Mouse (Mus musculus) adipocyte (in vitro differentiated cells): Measurements from ENCODE around the gene Trpv5.
A peak's percentile ranks its signal among the peaks of the same experiment; 100 is the strongest.

ENCODE experiments used
- DNase-seq: peaks from one replicate; pipeline ENCODE4 v3.0.0-alpha.2; 2016; ENCODE audit warnings: low spot score

Gene Trpv5

DNA sequence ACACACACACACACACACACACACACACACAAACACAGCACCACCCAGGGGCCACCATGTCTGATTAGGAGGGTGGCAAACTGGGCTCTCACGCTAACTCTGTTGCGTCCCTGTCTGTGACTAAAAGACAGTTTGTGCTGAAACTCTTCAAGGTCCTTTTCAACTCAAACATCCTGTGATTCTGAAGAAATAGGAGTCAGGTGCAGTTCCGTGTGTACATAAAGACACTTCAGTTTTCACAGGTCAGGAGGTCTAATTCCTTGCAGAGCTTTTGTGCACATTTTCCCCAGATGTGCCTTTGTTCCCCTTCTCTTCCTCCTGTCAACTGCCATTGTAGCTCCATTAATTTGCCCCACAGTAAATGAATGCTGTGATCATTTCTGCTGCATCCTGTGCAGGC, 40.1 kb downstream of the Trpv5 start:
- no peak for DNase-seq

DNA sequence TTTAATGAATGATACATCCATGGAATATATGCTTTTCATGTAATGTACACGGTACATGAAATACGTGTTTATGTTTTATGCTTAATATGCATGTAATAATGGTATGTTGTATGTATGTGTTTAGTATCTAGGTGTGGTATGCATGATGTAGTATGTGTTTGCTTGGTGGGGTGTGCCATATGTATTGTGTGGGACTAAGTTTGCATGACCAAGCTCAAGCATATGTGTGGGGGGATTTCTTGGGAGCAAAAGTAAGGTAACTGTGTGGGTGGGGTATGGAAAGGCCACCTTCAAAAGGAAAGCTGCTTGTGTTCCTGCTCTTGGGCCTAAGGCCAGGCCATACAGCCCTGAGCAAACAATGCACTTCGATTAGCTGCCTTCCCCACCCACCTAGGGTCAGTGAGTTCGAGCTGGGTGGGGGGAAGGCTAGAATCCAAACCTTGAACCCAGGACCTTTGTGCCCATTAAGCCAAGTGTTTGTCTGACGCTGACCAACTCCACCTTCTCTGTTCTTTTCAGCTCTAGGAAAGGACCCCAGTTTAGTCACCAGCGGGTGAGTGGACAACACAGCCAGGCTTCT, 42.6 kb downstream of the Trpv5 start:
- no peak for DNase-seq

DNA sequence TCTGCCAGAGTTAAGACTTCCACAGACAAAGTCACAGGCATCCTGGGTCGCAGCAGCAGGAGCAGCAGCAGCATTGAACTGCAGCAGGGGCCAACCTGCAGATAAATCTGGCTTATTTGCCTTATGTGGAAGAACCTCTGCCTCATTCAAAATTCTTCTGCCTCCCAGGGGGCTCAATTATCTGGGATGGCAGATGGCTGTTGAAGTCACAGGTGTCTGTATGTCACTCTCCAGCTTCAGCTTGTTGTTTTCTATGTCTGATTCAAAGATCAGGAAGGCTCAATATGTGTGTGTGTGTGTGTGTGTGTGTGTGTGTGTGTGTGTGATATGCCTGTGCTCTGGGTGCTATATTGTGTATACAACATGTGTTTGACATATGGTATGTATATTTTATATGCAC, 43.2 kb downstream of the Trpv5 start:
- DNase-seq, result no peak

DNA sequence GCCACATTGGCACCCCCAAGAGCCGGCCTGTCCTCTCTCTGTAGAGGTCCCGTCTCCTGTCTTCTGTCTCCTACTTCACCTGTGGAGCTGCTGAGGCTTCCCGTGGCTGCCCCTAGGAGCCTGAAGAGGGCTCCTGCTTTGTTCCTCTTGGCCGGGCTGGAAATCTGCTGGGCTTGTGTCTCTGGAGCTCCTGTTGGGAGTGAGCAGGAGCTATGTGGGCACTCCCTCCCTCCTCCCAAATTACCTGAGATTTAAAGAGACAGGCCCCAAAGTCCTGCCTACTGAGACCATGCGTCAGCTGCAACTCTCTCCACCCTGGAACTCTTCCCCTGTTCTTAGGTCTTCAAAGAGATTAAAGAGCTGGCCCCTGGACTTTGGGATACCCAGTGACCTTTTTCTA, 44.4 kb downstream of the Trpv5 start, which contains the start of gene Trpv6:
Trpv6 (minus strand) TSS at position 228 of the 400 bp plus-strand sequence.
- DNase-seq, result no peak

DNA sequence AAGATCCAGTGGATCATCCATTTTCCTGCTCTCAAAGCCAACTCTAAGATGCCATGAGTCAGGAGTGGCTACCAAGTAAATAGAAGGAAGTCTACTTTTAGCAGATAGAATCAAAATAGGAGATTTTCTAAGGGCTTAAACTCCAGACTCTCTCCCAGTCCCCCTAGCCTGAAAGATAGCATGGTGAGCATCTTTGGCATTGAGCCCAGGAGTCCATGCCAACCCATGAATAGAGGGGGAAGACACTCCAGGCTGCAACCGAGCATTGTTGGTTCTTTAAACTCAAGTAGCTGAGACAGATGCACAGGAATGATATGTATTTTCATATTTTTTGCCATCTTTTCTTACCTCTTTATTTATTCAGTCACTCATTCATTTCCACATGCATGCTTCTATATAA, 45.4 kb downstream of the Trpv5 start:
- no peak for DNase-seq

DNA sequence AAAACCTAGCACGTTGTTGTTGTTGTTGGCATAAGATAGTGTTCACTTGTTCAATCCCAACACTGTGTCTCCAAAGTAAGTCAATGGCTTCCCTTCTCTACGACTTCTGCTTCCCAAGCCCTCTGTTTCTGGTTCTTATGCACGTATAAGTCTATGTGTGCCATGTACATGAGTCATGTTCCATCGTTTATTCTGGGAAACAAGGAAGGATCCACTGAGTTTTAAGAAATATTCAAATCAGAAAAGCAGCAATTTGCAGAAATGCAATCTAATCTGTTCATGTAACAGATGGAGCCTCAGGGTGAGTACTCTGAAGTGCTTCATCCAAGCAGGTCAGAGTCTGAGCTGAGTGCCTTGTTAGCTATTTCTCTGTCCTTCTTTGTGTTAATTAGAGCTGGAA, 49.0 kb downstream of the Trpv5 start:
- DNase-seq, result no peak

DNA sequence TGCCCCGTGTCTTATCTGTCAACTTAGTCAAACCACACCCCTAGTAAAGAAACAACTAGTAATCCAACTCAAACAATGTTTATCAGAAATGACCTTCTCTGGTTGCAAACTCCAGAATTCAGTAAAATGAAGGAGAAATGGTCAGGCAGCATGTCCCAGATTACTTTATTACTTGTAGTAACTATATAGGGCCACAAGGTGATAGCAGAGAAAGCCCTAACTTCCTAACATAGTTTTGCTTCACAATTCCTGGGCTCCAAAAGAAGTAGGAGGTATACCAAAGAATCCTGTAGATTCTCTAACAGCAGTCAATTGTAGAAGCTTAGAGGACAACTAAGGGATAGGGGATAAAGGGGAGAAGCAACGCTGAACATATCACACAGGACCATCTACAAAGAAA, 49.8 kb downstream of the Trpv5 start:
- no peak for DNase-seq

DNA sequence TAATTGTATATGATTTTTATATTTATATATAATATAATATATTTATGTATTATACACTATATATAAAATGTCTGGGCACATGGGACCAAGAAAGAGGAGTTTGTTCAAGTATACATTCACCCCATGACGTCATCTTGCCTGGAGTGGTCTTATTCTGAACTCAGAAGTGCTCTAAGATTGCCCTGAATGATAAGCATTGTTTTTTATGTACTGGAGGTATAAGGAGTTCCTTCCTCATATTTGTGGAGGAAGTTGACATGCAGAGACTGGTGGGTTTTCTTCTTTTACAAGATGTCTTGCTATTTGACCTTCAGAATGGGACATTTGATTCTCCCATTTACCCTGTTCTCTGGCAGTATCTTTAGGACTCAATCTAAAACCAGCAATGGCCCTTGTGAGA, 52.4 kb downstream of the Trpv5 start:
- DNase-seq, result no peak

DNA sequence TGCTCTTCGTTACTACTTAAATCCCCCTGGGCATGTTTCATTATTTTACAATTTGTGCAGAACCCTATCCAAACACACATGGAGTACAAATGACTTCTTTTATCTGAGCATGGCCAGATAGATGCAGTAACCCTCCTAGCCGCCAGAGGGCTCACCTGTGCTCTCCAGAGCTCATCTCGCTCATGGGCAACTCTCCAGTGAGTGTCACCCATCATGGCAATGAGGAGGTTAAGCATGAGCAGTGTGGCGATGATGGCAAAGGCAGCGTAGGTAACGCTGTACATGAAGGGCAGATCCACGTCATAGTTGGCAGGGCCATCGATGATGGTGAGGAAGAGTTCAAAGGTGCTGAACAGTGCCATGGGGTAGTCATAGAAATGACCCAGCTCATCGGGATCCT, 57.9 kb downstream of the Trpv5 start:
- DNase-seq, result peak; percentile 15

DNA sequence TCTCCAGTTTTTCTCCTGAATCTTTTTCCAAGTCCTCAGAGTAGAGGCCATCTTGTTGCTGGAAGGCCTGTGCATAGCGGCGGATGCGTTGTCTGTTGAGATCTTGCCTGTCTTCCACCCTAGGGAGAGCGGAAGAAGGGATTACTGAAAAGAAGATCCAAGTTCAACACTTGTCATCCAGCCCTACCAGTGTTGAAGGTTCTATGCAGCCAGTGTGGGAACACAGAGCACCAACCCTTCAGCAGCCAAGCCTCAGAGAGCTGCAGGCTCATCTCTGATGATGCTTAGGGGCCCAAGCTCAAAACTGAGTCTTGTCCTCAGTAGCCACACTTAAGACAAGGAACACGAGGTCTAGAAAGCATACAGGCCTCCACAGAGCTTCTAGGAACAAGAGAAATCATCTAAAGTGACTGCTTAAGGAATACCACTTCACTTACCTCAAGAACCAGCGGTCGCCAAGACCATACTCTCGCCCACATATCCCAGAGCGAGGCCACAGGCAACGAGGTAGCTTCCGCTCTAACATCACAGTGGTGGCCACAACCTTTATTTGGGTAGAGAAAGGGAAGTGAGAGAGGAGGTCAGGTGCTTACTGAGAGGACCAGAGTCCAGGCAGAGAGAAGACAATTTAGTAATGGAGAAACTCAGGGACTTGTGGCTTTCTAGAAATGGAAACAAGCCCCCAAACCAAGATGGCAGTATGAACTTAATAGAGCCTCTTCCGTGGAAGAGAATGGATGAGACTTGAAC, 59.2 kb downstream of the Trpv5 start:
- no peak for DNase-seq

DNA sequence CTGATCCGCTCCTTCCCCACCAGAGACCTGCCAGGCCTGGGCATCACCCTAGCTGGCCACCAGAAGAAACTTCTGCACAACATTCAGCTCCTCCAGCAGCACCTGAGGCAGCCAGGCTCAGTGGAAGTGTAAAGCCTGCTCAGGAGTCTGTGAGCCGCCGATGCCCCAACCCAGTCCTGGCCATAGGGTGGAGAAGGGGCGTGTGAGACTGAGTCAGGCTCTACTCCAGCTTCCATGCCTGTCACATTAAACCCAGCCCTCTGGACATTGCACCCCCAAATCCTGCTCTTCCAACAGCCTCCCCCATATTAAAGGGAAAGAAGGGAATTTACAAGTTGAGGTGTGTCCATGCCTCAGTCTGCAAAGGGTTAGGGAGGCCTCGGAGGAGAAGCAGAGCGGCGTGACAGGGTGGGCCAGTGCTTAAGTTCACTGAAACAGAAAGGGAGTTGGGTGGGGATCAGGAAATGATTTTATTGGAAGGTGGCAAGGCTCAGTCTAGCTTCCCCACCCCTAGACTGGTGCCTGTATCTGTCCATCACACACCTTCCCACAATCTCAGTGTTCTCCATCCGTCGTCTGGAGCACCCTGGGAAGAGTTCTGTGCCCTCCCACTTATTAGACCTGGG, 60.3 kb downstream of the Trpv5 start:
- DNase-seq, result no peak

DNA sequence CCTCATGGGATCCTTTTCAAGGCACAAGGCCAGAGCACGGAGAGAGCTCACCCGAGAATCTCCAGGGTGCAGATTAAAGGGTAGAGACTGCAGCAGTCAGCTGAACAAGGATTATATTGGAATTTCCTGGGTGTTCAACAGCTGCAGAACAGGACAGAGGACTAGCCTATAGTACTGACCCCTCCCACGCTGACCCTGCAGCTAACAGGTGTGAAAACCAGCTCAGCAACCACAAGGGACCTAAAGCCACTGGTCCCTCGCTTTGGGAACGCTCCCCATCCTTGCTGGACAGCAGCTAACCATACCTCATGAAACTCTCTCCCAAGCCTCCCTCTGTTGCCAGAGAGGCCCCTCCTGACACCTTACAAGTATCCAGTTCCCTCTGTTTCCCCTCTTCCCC, 72.9 kb downstream of the Trpv5 start:
- DNase-seq, result no peak

DNA sequence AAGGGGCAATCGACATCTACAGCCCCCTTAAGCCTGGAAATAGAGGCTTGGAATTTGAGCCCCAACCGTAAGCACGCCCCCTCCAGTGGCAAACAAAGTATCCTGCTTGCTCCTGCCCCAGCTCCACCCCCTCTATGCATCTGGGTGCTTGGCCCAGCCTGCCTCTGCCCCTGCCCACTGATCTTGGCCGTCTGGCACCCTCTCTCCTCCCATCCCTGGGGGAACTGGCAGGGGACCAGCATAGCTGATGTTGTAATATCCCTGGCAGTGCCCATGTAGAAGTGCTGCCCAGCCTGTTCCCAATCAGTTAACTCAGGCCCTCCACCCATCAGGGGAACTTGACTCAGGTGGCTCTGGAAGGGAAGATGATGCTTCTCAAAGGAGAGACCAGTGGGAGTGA, 74.4 kb downstream of the Trpv5 start:
- peak; percentile 26 for DNase-seq

DNA sequence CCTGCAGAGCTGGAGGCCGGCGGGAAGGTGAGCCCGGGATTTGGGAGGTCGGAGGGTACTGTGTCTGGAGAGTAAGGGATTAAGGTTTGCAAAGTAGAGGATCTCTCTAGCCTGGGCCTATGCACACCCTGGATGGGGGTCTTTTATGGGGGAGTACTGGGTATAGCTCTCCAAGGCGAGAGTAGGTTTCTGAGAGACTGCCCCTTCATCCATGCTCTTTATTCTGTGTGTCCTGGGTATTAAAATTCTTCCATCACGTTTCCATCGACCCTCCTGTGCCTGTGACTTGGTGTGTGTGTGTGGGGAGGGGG, 74.8 kb downstream of the Trpv5 start:
- no peak for DNase-seq

DNA sequence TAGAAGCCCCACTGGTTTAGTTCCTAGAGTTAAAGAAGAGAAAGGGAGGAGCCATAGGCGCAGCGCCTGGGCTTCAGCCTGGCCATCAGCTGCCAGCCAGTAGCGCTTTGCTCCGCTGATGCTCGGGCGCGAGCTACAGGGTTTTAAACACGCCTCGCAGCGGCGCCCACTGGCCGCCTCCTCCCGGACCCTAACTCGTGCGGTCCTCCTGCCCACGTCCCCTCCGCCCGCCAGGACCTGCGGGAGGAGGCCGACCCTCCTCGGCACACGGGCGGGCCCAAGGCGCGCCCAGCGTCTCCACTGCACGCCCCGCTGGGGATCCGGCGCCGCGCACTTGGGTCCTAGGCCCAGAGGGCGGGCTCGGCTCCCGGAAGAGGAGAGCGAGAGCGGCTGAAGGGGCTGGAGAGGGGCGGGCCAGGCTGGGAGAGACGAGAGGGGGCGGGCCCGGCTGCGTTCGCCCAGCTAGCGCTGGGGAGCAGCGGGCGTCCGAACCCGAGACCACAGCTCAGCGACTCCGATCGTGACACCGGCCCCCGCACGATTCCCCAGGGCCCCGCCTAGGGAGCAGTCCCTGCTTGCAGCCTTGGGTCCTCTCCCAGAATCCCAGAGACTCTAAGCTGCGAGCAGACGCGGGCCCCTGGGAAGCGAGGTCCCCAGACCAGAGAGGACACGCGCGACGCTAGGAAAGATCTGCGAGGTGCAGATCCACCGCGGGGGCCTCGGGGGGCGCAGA, 75.3 kb downstream of the Trpv5 start, which contains the start of gene Ephb6:
Ephb6 (plus strand) TSS at position 422 of the 733 bp plus-strand sequence.
- DNase-seq, result peak; percentile 16

DNA sequence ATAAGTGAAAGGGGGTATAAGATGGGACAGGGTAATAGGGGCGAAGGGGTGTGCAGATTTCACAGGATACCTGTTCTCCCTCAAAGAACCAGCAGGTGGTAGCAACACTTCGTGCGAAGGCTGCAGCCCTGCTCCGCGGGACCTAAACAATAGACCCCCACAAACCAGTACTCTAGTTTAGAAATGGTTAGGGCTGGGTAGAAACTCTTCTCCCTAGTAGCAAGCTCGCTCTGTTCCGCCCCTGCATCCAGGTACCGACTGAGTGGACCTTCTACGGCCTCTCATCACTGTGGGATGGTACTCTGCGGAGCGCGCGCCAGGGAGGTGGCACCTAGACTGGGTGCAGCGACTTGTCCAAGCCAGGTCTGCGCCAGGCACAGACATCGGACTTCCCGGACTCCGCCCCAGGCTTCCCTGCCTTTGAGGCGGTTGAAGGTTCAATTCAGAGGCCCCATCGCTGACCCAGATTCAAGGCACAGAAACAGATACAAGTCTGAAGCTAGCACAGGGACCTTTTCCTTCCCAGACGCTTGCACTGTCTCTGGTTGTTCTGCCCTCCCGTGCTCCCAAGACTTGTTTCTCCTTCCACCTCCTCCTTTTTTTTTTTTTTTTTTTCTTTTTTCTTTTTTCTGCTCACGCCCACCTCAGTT, 76.0 kb downstream of the Trpv5 start:
- DNase-seq, result no peak
